Comparison of ENCODE assay signal across 17 mouse cellular contexts in the genomic region with DNA sequence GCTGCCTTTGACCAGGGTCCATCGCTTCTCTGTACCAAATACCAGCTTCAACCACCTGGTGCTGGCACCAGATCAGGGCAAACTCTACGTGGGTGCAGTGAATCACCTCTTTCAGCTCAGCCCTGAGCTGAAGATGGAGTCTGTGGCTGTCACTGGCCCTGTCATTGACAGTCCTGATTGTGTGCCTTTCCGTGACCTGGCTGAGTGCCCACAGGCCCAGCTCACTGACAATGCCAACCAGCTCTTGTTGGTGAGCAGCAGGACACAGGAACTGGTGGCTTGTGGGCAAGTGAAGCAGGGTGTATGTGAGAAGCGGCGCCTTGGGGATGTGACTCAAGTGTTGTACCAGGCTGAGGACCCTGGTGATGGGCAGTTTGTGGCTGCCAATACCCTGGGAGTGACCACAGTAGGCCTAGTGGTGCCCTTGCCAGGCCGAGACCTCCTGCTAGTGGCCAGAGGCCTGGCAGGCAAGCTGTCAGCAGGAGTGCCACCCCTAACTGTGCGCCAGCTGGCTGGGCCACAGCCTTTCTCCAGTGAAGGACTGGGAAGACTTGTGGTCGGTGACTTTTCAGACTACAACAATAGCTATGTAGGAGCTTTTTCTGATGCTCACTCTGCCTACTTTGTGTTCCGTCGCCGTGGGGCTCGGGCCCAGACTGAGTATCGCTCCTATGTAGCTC. TPM values are rescaled to one million over a fixed set of nuclear protein-coding genes. Genes with fewer than 3 reads are reported as not detected.
A peak's percentile ranks its signal among the peaks of the same experiment; 100 is the strongest.
DNase-seq lines count a peak whose midpoint lies in the region; ATAC-seq and TF ChIP-seq lines count a peak whose summit lies in the region.
"Had no signal": no experiment of that assay in that cellular context is flagged by ENCODE, and none has a peak within 500 bp of the region (broad histone marks: within the 10 kb centered on the region; RNA-seq: fewer than 3 reads in every experiment).

No protein-coding gene starts in this region.

- no peak overlapping the region for H3K4me3 ChIP-seq in midbrain, postnatal 0 days (ENCODE audit: low read depth, low read length)
- no peak overlapping the region for H3K4me3 ChIP-seq in midbrain, embryonic 11.5 days (ENCODE audit: low read depth, low read length)
- H3K4me3 ChIP-seq: erythroblast, embryonic 14.5 days; liver, embryonic 12.5 days had no signal

- H3K36me3 ChIP-seq in midbrain, postnatal 0 days (ENCODE audit: insufficient read depth, low read length) = no peaks in the 10 kb centered on the region
- H3K36me3 ChIP-seq in midbrain, embryonic 11.5 days (ENCODE audit: control insufficient read depth, insufficient read depth, low read length) = no peaks in the 10 kb centered on the region
- H3K36me3 ChIP-seq: liver, embryonic 12.5 days had no signal

- no peak for ATAC-seq in midbrain, postnatal 0 days (ENCODE audit: low FRiP score)
- ATAC-seq in midbrain, embryonic 11.5 days (ENCODE audit: low FRiP score) = no peak
- ATAC-seq in megakaryocyte progenitor cell, adult 5-6 weeks (replicated peaks; ENCODE audit: poor library complexity) = 0 out of 2 replicates have a peak, but pooled peaks have one; percentile 14
- ATAC-seq in CD4-positive, CD25-positive, alpha-beta regulatory T cell, adult 4 months = no peak
- ATAC-seq: intestine, embryonic 16.5 days; liver, embryonic 12.5 days; Patski had no signal

- peak; percentile 18 for DNase-seq in gastrocnemius, postnatal 10 days
- no peak for DNase-seq in gastrocnemius, adult 8-10 months (ENCODE audit: low spot score in 2 of 2)
- DNase-seq in midbrain, postnatal 0 days (ENCODE audit: low spot score) = peak; percentile 36
- DNase-seq in midbrain, embryonic 11.5 days (ENCODE audit: low spot score, missing footprints) = no peak
- peak; percentile 57 for DNase-seq in cerebellum, adult 8-10 months
- DNase-seq in retina, postnatal 1 day = no peak
- DNase-seq: heart, adult 11 months; kidney, postnatal 4 days; lung, postnatal 10 days; thymus, postnatal 4 days had no signal

- H3K4me2 ChIP-seq in midbrain, postnatal 0 days (ENCODE audit: low read depth, low read length, poor library complexity, severe bottlenecking) = no peak overlapping the region
- no peak overlapping the region for H3K4me2 ChIP-seq in midbrain, embryonic 11.5 days
- H3K4me2 ChIP-seq: liver, embryonic 12.5 days had no signal

- no peaks in the 10 kb centered on the region for H3K9me3 ChIP-seq in midbrain, postnatal 0 days (ENCODE audit: low read length)
- H3K9me3 ChIP-seq in midbrain, embryonic 11.5 days (ENCODE audit: control insufficient read depth, low read length) = no peaks in the 10 kb centered on the region
- H3K9me3 ChIP-seq: liver, embryonic 12.5 days had no signal

- H3K27ac ChIP-seq in midbrain, postnatal 0 days (ENCODE audit: low read depth, low read length) = no peak overlapping the region
- H3K27ac ChIP-seq in midbrain, embryonic 11.5 days (ENCODE audit: low read depth, low read length) = no peak overlapping the region
- H3K27ac ChIP-seq: liver, embryonic 12.5 days had no signal

- H3K9ac ChIP-seq in midbrain, postnatal 0 days (replicated peaks; ENCODE audit: low read length, poor library complexity, severe bottlenecking) = no peak overlapping the region
- no peak overlapping the region for H3K9ac ChIP-seq in midbrain, embryonic 11.5 days (ENCODE audit: low read length)
- H3K9ac ChIP-seq: liver, embryonic 12.5 days had no signal

- no peak for TF ChIP-seq CTCF in midbrain, postnatal 0 days (IDR thresholded peaks at IDR 0.05)

- H3K4me1 ChIP-seq in midbrain, postnatal 0 days (ENCODE audit: insufficient read depth, low read length) = no peaks in the 10 kb centered on the region
- no peaks in the 10 kb centered on the region for H3K4me1 ChIP-seq in midbrain, embryonic 11.5 days (ENCODE audit: control insufficient read depth, insufficient read depth, low read length)
- H3K4me1 ChIP-seq: liver, embryonic 12.5 days had no signal

- WGBS in midbrain, postnatal 0 days = 72% methylated on average over 13 of the region's 13 CpGs
- WGBS in midbrain, embryonic 11.5 days = 82% methylated on average over 13 of the region's 13 CpGs

- H3K27me3 ChIP-seq in midbrain, postnatal 0 days (ENCODE audit: insufficient read depth, low read length) = no peaks in the 10 kb centered on the region
- no peaks in the 10 kb centered on the region for H3K27me3 ChIP-seq in midbrain, embryonic 11.5 days (ENCODE audit: control insufficient read depth, insufficient read depth, low read length)
- H3K27me3 ChIP-seq: CH12.LX had no signal

RNA-seq across cellular contexts. Expression of gene Plxnb3, which starts 1.9 kb away (rescaled TPM):
- total RNA-seq in gastrocnemius, postnatal 10 days (2021) = 1 to 10 TPM; 1.7 to 2.2 TPM
- under 1 TPM; 0.24 to 0.70 (median 0.39) TPM for total RNA-seq in gastrocnemius, adult 8-10 months (2022)
- total RNA-seq in midbrain, postnatal 0 days (2014; rRNA removed) = 1.5 and 4.0 TPM in 2 replicates
- polyA plus RNA-seq in midbrain, postnatal 0 days (2015; fragmentation: Nextera tagmentation; extraction: Ambion mirVana) = 0.58 and 0.61 TPM in 2 replicates
- polyA plus RNA-seq in midbrain, embryonic 11.5 days (2014; fragmentation: Nextera tagmentation; extraction: Ambion mirVana) = not detected in 2 replicates
- not detected in 2 replicates for total RNA-seq in megakaryocyte progenitor cell, adult 5-6 weeks (2015)
- 0.50 TPM in 1 of 2 replicates, not detected in the other for total RNA-seq in megakaryocyte progenitor cell, adult 5-6 weeks (2017)
- not detected for polyA plus RNA-seq in CD4-positive, CD25-positive, alpha-beta regulatory T cell, adult 4 months (2017; shearing (Covaris generic))
- polyA plus RNA-seq: erythroblast, embryonic 14.5 days had no signal

RNA-seq across cellular contexts. Expression of gene Srpk3, which starts 15.5 kb away (rescaled TPM):
- 100 to 1,000 TPM in 1 of 2 experiments, 10 to 100 TPM in 1; 88.6 to 116 TPM for total RNA-seq in gastrocnemius, postnatal 10 days (2021)
- 10 to 100 TPM; 30.4 to 34.6 (median 32.5) TPM for total RNA-seq in gastrocnemius, adult 8-10 months (2022)
- total RNA-seq in midbrain, postnatal 0 days (2014; rRNA removed) = 0.09 and 0.49 TPM in 2 replicates
- polyA plus RNA-seq in midbrain, postnatal 0 days (2015; fragmentation: Nextera tagmentation; extraction: Ambion mirVana) = 2.1 and 2.4 TPM in 2 replicates
- polyA plus RNA-seq in midbrain, embryonic 11.5 days (2014; fragmentation: Nextera tagmentation; extraction: Ambion mirVana) = 0.72 and 0.78 TPM in 2 replicates
- not detected in 2 replicates for total RNA-seq in megakaryocyte progenitor cell, adult 5-6 weeks (2015)
- total RNA-seq in megakaryocyte progenitor cell, adult 5-6 weeks (2017) = 0.20 TPM in 1 of 2 replicates, not detected in the other
- polyA plus RNA-seq in CD4-positive, CD25-positive, alpha-beta regulatory T cell, adult 4 months (2017; shearing (Covaris generic)) = 1 to 10 TPM in 1 of 2 experiments, under 1 TPM in 1; 0.12 to 3.4 TPM
- polyA plus RNA-seq: erythroblast, embryonic 14.5 days had no signal

RNA-seq across cellular contexts. Expression of gene Idh3g, which starts 27.9 kb away (rescaled TPM):
- total RNA-seq in gastrocnemius, postnatal 10 days (2021) = 100 to 1,000 TPM; 272 to 320 TPM
- 100 to 1,000 TPM; 347 to 391 (median 361) TPM for total RNA-seq in gastrocnemius, adult 8-10 months (2022)
- total RNA-seq in midbrain, postnatal 0 days (2014; rRNA removed) = 207 and 236 TPM in 2 replicates
- polyA plus RNA-seq in midbrain, postnatal 0 days (2015; fragmentation: Nextera tagmentation; extraction: Ambion mirVana) = 218 and 245 TPM in 2 replicates
- 182 and 185 TPM in 2 replicates for polyA plus RNA-seq in midbrain, embryonic 11.5 days (2014; fragmentation: Nextera tagmentation; extraction: Ambion mirVana)
- 376 and 396 TPM in 2 replicates for total RNA-seq in megakaryocyte progenitor cell, adult 5-6 weeks (2015)
- 231 and 238 TPM in 2 replicates for total RNA-seq in megakaryocyte progenitor cell, adult 5-6 weeks (2017)
- 100 to 1,000 TPM; 146 to 173 TPM for polyA plus RNA-seq in CD4-positive, CD25-positive, alpha-beta regulatory T cell, adult 4 months (2017; shearing (Covaris generic))

RNA-seq across cellular contexts. Expression of gene Ssr4, which starts 28.1 kb away (rescaled TPM):
- 100 to 1,000 TPM; 106 to 110 TPM for total RNA-seq in gastrocnemius, postnatal 10 days (2021)
- total RNA-seq in gastrocnemius, adult 8-10 months (2022) = 10 to 100 TPM; 79.3 to 97.7 (median 86.9) TPM
- 99.8 and 115 TPM in 2 replicates for total RNA-seq in midbrain, postnatal 0 days (2014; rRNA removed)
- polyA plus RNA-seq in midbrain, postnatal 0 days (2015; fragmentation: Nextera tagmentation; extraction: Ambion mirVana) = 166 and 184 TPM in 2 replicates
- polyA plus RNA-seq in midbrain, embryonic 11.5 days (2014; fragmentation: Nextera tagmentation; extraction: Ambion mirVana) = 123 and 125 TPM in 2 replicates
- 537 and 612 TPM in 2 replicates for total RNA-seq in megakaryocyte progenitor cell, adult 5-6 weeks (2015)
- 295 and 337 TPM in 2 replicates for total RNA-seq in megakaryocyte progenitor cell, adult 5-6 weeks (2017)
- 100 to 1,000 TPM; 214 to 239 TPM for polyA plus RNA-seq in CD4-positive, CD25-positive, alpha-beta regulatory T cell, adult 4 months (2017; shearing (Covaris generic))

RNA-seq across cellular contexts. Expression of gene Abcd1, which starts 42.4 kb away (rescaled TPM):
- total RNA-seq in gastrocnemius, postnatal 10 days (2021) = 10 to 100 TPM; 21.8 to 24.7 TPM
- 10 to 100 TPM; 16.6 to 20.5 (median 19.7) TPM for total RNA-seq in gastrocnemius, adult 8-10 months (2022)
- 16.7 and 19.2 TPM in 2 replicates for total RNA-seq in midbrain, postnatal 0 days (2014; rRNA removed)
- polyA plus RNA-seq in midbrain, postnatal 0 days (2015; fragmentation: Nextera tagmentation; extraction: Ambion mirVana) = 7.9 and 9.0 TPM in 2 replicates
- polyA plus RNA-seq in midbrain, embryonic 11.5 days (2014; fragmentation: Nextera tagmentation; extraction: Ambion mirVana) = 6.7 and 7.1 TPM in 2 replicates
- 34.7 and 37.8 TPM in 2 replicates for total RNA-seq in megakaryocyte progenitor cell, adult 5-6 weeks (2015)
- 13.6 and 19.4 TPM in 2 replicates for total RNA-seq in megakaryocyte progenitor cell, adult 5-6 weeks (2017)
- polyA plus RNA-seq in CD4-positive, CD25-positive, alpha-beta regulatory T cell, adult 4 months (2017; shearing (Covaris generic)) = 10 to 100 TPM; 23.3 to 44.3 TPM

Comparison
In these comparisons a context has a peak if more than half of its experiments do, and no peak if none do; other contexts are left out.
1. DNase-seq: peak in gastrocnemius, postnatal 10 days (single experiment), midbrain, postnatal 0 days (single experiment) and cerebellum, adult 8-10 months (single experiment); none in gastrocnemius, adult 8-10 months (0 of 2), midbrain, embryonic 11.5 days (single experiment) and retina, postnatal 1 day (single experiment).
2. RNA of gene Srpk3, which starts 15.5 kb away (total RNA-seq): 88.6 to 116 TPM in gastrocnemius, postnatal 10 days and 30.4 to 34.6 TPM in gastrocnemius, adult 8-10 months; 0.09 to 0.49 TPM in midbrain, postnatal 0 days and 0.20 TPM in megakaryocyte progenitor cell, adult 5-6 weeks; every median in the first group is over 10 times any median in the second.